Mouse (Mus musculus) T-helper 2 cell (primary cell): ENCODE results near the gene Fblim1.

Experiments used
- in situ Hi-C: fragments of 300-600 bp; cut with MboI, MseI; formaldehyde crosslinking; loops from one replicate; pipeline ENCODE4 v1.15.1; 2025; ENCODE audit warnings: high pct_unique_total_duplicates

Gene Fblim1

DNA sequence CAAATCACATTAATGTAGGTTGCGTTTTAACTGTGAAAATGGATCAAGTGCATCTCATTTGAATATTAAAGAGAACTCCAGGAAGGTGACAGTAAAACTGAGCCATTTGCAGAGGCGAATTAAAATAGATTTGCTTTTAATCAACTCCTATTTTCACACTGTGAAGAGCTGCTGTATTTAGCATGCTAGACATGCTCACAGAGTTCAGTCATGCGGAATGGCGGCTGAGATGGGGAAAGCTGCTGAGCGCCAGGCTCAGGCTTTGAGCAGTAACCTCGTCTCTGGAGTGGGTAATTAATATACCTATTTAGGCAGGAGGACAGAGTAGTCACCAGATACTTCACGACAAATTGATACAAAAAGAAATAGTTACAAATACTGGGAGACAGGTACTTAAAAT lies 64.0 kb downstream of the Fblim1 start:
- in situ Hi-C loops: loop anchor here (25.0 kb wide), 1 partner anchor 830 kb away; the partner anchor contains the start of gene Rcc2

DNA sequence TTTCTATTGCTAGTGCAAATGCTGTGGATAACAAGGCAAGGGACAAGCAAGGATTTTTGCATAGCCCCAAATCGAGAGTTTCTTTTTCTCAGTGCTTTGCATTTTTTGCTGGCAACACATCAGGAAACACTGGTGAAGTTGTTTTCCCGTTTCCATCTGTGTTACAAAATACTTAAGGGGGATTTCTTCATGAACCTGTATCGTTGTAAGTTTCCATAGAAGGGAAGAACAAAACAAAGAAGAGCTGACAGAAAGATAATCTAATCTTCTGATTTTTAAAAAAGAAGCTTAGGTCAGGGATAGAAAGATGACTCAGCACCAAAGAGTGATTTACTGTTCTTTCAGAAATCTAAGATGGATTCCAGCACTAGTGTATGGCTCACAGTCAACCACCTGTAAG lies 65.1 kb downstream of the Fblim1 start:
- in situ Hi-C loops: loop anchor here (25.0 kb wide), 1 partner anchor 829 kb away; the partner anchor contains the start of gene Rcc2

DNA sequence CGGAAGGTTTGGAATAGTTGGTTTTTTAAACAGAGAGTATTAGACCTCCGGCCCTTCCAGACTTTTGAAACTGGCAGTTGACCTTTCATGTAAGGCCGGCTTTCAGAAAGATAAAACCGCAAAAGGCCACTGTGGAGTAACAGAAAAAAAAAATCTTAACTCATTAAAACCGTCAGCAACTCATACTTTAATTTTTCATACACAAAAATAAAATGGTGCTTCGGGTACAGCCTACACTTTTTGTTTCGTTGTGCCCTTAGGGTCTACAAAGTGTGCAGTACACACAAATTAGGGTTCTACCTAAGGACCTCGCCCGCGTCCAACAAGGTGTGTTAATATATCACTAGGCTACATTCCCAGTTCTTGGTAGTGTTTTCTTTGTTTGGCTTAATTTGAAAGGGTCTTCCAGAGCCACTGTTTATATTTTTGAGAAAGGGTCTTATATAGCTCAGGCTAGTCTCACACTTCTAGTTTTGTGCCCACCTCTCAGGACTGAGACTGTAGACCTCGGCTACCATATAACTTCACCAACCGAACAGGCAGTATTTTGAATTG lies 66.6 kb downstream of the Fblim1 start:
- in situ Hi-C loops: loop anchor here (25.0 kb wide), 1 partner anchor 827 kb away; the partner anchor contains the start of gene Rcc2

DNA sequence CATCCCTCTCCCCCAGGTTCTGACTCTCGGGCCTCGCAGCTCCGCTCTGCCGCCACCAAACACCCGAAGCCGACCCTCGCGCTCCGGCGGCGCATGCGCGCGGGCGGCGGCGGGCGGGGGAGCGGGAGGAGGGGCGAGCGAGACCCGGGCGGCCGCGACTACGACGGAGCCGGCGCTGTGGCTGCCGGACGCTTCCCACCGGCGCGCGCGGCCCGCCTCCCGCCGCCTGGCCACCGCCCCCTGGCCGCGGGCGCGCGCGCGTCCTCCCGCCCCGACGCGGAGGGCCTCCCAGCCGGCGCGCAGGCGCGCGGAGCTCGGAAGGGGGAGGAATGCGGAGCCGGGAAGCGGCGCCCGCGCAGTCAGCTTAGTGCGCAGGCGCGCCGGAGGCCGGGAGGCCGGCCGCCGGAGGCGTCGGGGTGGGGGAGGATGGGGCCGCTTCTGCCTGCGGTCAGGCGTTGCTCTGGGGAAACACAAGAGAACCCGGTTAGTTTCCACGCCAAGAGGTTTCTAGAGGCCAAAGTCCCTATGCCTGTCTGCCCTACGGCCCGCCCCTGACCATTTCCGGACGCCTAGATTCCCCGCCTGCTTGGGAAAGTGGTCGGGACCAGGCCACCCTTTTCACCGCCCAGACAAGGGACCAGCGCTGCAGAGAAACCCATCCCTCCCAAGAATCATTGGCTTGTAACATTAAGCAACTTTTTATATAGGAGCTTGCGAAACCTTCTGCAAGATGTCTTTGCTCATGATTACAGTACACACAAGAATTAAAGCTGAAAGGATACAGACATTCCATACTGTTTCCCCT lies 67.3 kb downstream of the Fblim1 start, which contains the start of gene Spen:
Gene Spen, minus strand, starts transcription at position 190 of the 805 bp plus-strand sequence.
- in situ Hi-C loops: loop anchor here (25.0 kb wide), 1 partner anchor 826 kb away; the partner anchor contains the start of gene Rcc2

DNA sequence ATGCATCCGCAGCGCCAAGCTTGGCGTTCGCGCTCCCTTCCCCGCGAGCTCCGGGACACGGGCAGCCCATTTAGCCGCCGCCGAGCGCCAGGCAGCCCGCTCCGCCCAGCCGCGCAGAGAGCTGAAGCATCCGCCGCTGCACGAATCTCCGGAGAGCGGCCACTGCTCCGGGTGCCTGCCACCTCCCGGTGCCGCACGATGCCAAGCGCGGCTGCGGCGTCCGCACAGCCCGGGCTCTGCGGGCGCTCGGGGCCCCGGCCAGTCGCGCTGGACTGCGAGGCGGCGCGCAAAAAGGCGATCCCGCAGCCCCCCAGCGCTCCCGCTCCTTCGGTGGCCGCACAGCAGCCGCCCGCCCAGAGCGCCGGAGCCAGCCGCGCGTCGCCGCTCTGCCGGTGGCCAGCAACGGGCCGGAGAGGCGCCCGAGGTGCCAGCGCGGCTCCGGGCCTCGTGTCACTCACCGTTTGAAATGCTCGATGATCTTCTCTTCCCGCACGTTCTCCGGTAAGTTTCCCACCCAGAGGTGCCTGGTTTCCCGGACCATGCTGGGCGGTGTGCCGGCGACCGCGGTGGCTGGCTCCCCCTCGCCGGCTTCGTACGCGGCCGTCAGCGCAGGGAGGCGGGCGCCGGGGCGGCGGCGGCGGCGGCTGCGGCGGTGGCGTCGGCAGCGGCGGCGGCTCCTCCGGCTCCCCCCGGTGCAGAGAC lies 68.0 kb downstream of the Fblim1 start:
- in situ Hi-C loops: loop anchor here (25.0 kb wide), 1 partner anchor 826 kb away; the partner anchor contains the start of gene Rcc2

DNA sequence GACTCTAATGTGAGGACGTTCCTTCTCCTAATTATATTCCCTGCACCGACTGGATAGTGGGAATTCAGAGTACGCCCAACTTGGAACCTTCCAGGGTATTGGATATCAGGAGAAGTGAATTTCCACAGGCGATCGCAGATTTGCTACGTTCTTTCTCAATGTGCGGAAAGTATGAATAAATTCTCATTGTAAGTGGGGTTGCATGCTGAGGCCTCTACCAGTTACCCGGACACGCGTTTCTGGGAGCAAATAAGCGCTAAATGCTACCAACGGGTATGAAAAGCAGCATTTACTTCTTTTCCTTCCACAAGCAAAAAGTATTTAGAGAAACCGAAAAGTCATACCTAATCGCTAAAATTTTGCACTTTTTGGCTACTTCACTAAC lies 68.7 kb downstream of the Fblim1 start:
- in situ Hi-C loops: loop anchor here (25.0 kb wide), 1 partner anchor 825 kb away; the partner anchor contains the start of gene Rcc2

DNA sequence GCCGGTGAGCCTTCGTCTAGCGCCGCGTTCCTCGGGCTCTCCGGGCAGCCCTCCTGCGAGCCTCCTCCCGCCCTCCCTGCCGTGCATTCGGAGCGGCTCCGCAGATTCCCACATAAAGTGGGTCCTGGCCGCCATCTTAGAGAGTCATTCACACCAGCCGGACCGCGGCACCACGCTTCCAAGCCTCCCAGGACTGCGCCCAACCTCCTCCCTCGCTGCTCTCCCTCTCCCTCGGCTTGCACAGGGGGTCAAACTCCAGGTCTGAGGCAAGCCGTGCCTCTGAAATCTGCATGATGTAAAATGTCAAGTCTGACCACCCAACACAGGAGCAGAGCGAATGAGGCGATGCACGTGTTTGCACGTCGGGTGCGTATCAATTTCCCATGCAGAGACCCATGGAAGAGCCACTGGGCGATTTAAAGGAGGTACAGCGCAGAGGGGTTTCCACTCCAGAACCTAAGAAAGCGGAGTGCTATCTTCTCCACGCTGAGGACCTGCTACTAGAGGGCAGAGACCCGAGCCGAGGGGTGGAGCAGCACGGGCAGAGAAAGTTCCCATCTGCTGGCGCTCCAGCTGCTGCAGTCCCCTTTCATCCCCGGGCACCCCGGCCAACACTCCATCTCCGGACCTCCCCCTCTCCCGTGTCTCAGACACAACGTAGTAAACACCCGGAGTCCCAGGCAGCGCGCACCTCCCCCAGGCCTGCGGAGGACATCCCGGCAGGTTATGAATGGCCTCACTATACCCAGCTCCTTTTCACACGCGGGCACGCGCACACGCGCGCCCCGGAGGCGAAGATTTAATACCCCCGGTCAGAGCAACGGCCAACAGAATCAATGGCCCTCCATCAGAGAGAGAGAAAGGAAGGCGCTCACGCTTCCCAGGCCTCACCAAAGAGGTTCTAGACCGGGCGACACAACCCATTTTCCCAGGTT lies 69.3 kb downstream of the Fblim1 start:
- in situ Hi-C loops: loop anchor here (25.0 kb wide), 1 partner anchor 824 kb away; the partner anchor contains the start of gene Rcc2

DNA sequence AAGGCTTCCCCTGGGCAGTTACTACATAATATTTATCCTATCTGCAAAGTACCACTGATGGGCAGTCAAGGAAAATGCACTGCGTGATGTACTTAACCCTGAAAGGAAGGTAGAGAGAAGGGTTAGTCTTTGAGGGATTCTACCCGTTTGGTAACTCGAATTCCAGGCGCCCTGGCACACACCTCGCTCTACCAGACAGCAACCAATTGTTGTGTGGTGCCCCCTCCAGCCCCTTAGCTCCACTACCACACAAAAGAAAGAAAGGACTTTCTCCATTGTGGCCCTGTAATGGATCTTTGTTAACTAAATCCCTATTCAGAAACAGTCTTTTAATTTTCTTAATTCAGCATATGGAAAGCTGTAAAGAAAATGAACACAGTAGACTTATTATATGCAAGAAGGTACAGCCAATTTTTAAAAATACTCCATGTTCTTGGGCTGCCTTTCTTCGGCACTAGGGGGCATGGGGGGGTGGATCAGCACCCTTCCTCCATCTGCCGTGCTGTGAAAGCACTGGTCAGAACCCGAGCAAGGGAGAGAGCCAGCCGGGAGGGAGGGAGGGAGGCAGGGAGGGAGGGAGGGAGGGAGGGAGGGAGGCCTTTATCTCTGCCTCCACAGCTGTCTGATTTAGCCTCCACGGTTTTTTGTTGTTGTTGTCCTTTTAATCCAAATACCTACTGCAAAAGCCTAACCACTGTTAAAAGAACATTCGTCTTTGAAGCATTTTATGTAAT lies 70.8 kb downstream of the Fblim1 start:
- in situ Hi-C loops: loop anchor here (25.0 kb wide), 1 partner anchor 823 kb away; the partner anchor contains the start of gene Rcc2

DNA sequence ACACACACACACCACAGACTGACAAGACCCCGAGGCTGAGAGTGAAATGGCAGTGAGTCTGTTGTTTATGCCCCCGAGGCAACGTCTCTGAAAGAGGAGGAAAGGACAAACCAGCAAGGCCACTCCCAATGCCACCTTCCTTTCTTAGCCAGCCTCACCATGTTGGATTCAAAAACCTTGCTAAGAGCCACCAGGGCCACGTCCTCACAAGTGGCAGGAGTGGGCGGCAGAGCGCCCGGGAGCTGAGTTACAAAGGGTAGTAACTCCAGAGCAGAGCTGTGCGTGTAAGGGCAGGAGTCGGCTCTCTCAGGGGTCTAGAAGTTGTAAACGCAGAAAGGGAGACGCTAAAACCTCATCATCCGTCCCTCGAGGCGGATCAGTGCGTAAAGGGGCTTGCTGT lies 74.9 kb downstream of the Fblim1 start:
- in situ Hi-C loops: loop anchor here (25.0 kb wide), 1 partner anchor 819 kb away; the partner anchor contains the start of gene Rcc2

DNA sequence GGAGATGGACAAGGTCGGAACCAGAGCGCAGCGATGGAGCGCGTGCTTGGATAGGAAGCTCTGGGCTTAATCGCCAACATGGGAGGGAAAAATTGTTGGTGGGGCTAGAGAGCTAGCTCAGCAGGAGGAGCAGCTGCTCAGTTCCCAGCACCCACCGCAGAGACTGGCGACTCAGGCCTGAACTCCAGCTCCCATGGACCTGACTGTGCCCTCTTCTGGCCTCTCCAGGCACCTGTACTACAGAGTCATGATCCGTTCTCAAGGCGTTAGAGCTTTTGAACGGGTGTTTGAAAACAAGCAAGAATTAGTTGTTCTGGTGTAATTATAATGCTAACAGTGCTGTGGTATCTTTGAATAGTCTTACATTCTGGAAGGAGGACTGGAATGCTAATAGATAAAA lies 77.0 kb downstream of the Fblim1 start:
- in situ Hi-C loops: loop anchor here (25.0 kb wide), 1 partner anchor 817 kb away; the partner anchor contains the start of gene Rcc2

DNA sequence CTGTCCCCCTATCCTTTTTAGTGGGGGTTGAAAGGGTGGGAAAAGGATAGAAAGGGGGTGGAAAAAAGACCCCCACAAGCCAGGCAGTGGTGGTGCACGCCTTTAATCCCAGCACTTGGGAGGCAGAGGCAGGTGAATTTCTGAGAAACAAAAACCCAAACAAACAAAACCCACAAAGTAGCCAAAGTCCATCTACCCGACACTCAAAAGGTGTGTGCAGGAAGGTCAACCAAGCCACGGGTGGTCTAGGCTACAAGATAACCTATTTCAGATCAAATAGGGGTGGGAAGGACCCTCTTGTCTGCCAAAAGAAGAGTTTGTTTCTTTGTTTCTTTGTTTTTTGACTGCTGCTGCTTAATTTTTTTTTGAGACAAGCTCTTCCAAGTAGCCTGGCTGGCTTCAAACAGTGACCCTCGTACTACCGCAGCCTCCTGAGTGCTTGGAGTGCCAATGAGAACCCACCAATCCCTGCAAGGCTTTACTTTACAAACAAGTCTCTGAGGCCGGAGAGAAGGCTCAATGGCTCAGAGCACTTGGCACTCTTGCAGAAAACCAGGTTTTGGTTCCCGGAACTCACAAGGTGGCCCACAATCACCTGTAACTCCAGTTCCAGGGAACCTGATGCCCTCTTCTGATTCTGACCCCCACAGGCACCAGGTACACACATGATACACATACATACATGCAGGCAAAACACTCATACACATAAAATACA lies 78.8 kb downstream of the Fblim1 start:
- in situ Hi-C loops: loop anchor here (25.0 kb wide), 1 partner anchor 815 kb away; the partner anchor contains the start of gene Rcc2
